In genomic region chr2:179872724-179873123, GRCm38 (mm10) we compare ENCODE assay signal across 9 mouse cellular contexts.
A peak's percentile ranks its signal among the peaks of the same experiment; 100 is the strongest.
DNase-seq lines count a peak whose midpoint lies in the region; ATAC-seq and TF ChIP-seq lines count a peak whose summit lies in the region.
"Had no signal": no experiment of that assay in that cellular context is flagged by ENCODE, and none has a peak within 500 bp of the region (broad histone marks: within the 10 kb centered on the region; RNA-seq: fewer than 3 reads in every experiment).

No protein-coding gene starts in this region.

- H3K4me3 ChIP-seq in hindbrain, embryonic 14.5 days (replicated peaks; ENCODE audit: low read length) = no peak overlapping the region
- no peak overlapping the region for H3K4me3 ChIP-seq in liver, postnatal 0 days (ENCODE audit: low read depth, low read length)
- no peak overlapping the region for H3K4me3 ChIP-seq in heart, embryonic 12.5 days
- H3K4me3 ChIP-seq: neural tube, embryonic 12.5 days had no signal

- no peak overlapping the region for H3K9ac ChIP-seq in hindbrain, embryonic 14.5 days
- no peak overlapping the region for H3K9ac ChIP-seq in liver, postnatal 0 days (replicated peaks)
- H3K9ac ChIP-seq in heart, embryonic 12.5 days = no peak overlapping the region
- H3K9ac ChIP-seq: neural tube, embryonic 12.5 days had no signal

- intact Hi-C loops in gastrocnemius, postnatal 14 days (cut with DNase I; ENCODE audit: low total_unique reads) = loop anchor here (2.0 to 10.0 kb wide), 3 partner anchors 42 to 808 kb away; no protein-coding TSS in a partner anchor

- TF ChIP-seq CTCF in liver, postnatal 0 days (IDR thresholded peaks at IDR 0.05; ENCODE audit: low read depth) = peak; percentile 47

- no peak overlapping the region for H3K27ac ChIP-seq in hindbrain, embryonic 14.5 days
- no peak overlapping the region for H3K27ac ChIP-seq in liver, postnatal 0 days (ENCODE audit: low read depth)
- H3K27ac ChIP-seq in heart, embryonic 12.5 days (ENCODE audit: poor library complexity, severe bottlenecking) = no peak overlapping the region
- H3K27ac ChIP-seq: neural tube, embryonic 12.5 days had no signal

- no peaks in the 10 kb centered on the region for H3K27me3 ChIP-seq in hindbrain, embryonic 14.5 days (ENCODE audit: control insufficient read depth, insufficient read depth, low read length)
- H3K27me3 ChIP-seq in liver, postnatal 0 days (ENCODE audit: insufficient read depth, low read length) = no peaks in the 10 kb centered on the region
- peaks cover 7% of the 10 kb centered on the region; the same call in 1 of the 2 replicates for H3K27me3 ChIP-seq in heart, embryonic 12.5 days (replicated peaks)

- H3K4me2 ChIP-seq in hindbrain, embryonic 14.5 days (replicated peaks) = no peak overlapping the region
- H3K4me2 ChIP-seq in liver, postnatal 0 days (ENCODE audit: low read depth, low read length) = no peak overlapping the region
- no peak overlapping the region for H3K4me2 ChIP-seq in heart, embryonic 12.5 days
- H3K4me2 ChIP-seq: neural tube, embryonic 12.5 days had no signal

- no peak for ATAC-seq in hindbrain, embryonic 14.5 days (ENCODE audit: low FRiP score)
- no peak for ATAC-seq in liver, postnatal 0 days
- no peak for ATAC-seq in heart, embryonic 12.5 days (ENCODE audit: insufficient number of reproducible peaks, low FRiP score)

- H3K4me1 ChIP-seq in hindbrain, embryonic 14.5 days (replicated peaks; ENCODE audit: control insufficient read depth, insufficient read depth, low read length) = peaks cover 9% of the 10 kb centered on the region
- no peaks in the 10 kb centered on the region for H3K4me1 ChIP-seq in liver, postnatal 0 days (ENCODE audit: insufficient read depth)
- H3K4me1 ChIP-seq in heart, embryonic 12.5 days (replicated peaks) = peaks cover 5% of the 10 kb centered on the region; the same call in 1 of the 2 replicates

- TF ChIP-seq EP300 in liver, postnatal 0 days (IDR thresholded peaks at IDR 0.05; ENCODE audit: low read depth) = no peak

- DNase-seq in gastrocnemius, postnatal 14 days = peak; percentile 23
- DNase-seq in gastrocnemius, postnatal 25 days = no peak
- peak; percentile 19 for DNase-seq in urinary bladder, postnatal 14 days (ENCODE audit: low spot score)
- no peak for DNase-seq in urinary bladder, postnatal 10 days (ENCODE audit: low spot score)
- peak; percentile 70 for DNase-seq in hindbrain, embryonic 14.5 days (ENCODE audit: low spot score)
- no peak for DNase-seq in liver, postnatal 0 days
- DNase-seq in spleen, postnatal 4 days (ENCODE audit: low spot score in 2 of 2) = no peak

- H3K36me3 ChIP-seq in hindbrain, embryonic 14.5 days (replicated peaks; ENCODE audit: control insufficient read depth, insufficient read depth) = no peaks in the 10 kb centered on the region
- no peaks in the 10 kb centered on the region for H3K36me3 ChIP-seq in liver, postnatal 0 days (replicated peaks; ENCODE audit: insufficient read depth, low read length)
- H3K36me3 ChIP-seq in heart, embryonic 12.5 days = no peaks in the 10 kb centered on the region
- H3K36me3 ChIP-seq: neural tube, embryonic 12.5 days had no signal

- WGBS in hindbrain, embryonic 14.5 days = 68% methylated on average over 5 of the region's 5 CpGs
- 56% methylated on average over 5 of the region's 5 CpGs for WGBS in liver, postnatal 0 days (ENCODE audit: insufficient replicate concordance)
- 60% methylated on average over 5 of the region's 5 CpGs for WGBS in heart, embryonic 12.5 days

- H3K9me3 ChIP-seq in hindbrain, embryonic 14.5 days (ENCODE audit: control insufficient read depth, low read length) = no peaks in the 10 kb centered on the region
- no peaks in the 10 kb centered on the region for H3K9me3 ChIP-seq in liver, postnatal 0 days (ENCODE audit: low read length)
- H3K9me3 ChIP-seq in heart, embryonic 12.5 days (replicated peaks) = no peaks in the 10 kb centered on the region
- H3K9me3 ChIP-seq: neural tube, embryonic 12.5 days had no signal

Comparison
In these comparisons a context has a peak if more than half of its experiments do, and no peak if none do; other contexts are left out.
1. DNase-seq: peak in gastrocnemius, postnatal 14 days (single experiment), urinary bladder, postnatal 14 days (single experiment) and hindbrain, embryonic 14.5 days (single experiment); none in gastrocnemius, postnatal 25 days (single experiment), urinary bladder, postnatal 10 days (single experiment), liver, postnatal 0 days (single experiment) and spleen, postnatal 4 days (0 of 2).